Mouse (Mus musculus) stomach, adult 2 months (tissue): Measurements from ENCODE around the gene Vmn1r21. TPM values are rescaled to one million over a fixed set of nuclear protein-coding genes. Genes with fewer than 3 reads are reported as not detected.

Experiments
- polyA plus RNA-seq: library from polyadenylated mRNA; depleted of rRNA; stranded (reverse); fragments of >200 nt; gene quantifications from 2 replicates; pipeline ENCODE4 v1.2.3, GENCODE M21; 2012; rRNA removed

The Vmn1r21 gene
- not detected in 2 replicates for polyA plus RNA-seq

DNA sequence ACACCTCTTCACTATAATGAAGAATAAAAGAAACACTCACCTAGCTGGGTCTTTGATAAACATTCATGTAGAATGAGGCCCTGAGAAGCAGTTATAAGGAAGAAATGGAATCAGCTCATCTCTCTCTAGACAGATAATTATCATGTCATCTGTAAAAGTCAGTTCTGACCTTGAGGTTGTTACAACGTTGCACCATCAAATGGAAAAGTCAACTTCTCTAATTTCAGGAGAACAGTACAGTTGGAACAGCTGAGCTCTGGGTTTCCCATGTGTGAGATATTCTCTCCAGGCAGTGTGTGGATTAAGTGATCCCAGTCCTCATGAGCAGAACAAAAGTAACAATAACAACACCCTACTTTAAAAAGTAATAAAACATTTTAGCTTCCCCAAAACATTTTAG lies at the start of gene Vmn1r21:
Gene Vmn1r21, minus strand, starts transcription at position 58 of the 400 bp plus-strand sequence.

DNA sequence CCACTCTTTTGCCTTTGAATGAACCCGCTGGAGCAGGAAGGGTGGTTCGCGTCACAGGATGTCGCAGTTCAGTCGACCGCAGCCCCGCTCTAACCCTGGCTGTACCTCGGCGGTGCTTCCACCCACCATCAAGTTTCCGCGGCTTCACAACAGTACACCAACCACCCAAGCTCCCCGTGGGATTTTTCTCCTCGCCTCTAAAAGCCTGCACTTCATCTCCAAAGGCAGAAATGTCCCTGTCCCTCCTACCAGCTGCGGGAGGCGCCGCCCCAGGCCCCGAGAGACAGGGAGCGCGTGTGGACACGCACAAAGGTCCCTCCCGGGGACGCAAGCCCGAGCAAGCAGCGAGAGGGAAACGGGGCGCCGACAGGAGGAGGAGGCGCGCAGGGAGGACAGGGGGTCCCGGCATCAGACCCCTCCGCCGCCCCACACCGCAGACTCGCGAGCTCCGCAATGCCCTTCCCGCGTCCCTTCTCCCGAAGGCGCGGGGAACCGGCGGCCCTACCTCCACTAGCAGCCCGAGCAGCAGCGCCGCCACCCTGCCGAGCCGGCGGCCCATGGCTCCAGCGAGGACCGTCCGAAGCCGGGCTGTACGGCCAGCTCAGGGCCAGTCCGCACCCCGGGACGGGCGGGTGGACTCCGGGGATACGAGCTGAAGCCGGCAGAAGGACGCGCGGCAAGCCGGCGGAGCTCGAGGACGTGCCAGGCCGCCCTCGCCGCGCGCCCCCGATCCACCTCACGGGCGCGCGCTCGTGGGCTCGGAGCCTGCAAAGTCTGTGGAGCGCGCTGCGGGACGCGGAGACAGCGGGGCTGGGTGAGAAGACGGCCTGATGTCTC lies 25.5 kb downstream of the Vmn1r21 start, which contains the start of gene Vopp1:
Gene Vopp1, minus strand, starts transcription at position 738 of the 837 bp plus-strand sequence.

Other genes with a start within 250 kb of the Vmn1r21 start
- 11.1 and 19.0 TPM in 2 replicates for gene Pyurf, start 158.3 kb downstream of the Vmn1r21 start, polyA plus RNA-seq
- gene Lancl2, start 147.8 kb downstream of the Vmn1r21 start, polyA plus RNA-seq, result 0.83 and 0.87 TPM in 2 replicates
- 12.0 and 12.2 TPM in 2 replicates for gene Vopp1, start 25.2 kb downstream of the Vmn1r21 start, polyA plus RNA-seq
- not detected in 2 replicates for gene Vmn1r22, start 57.7 kb upstream of the Vmn1r21 start, polyA plus RNA-seq
- gene Vmn1r23, start 76.5 kb upstream of the Vmn1r21 start, polyA plus RNA-seq, result not detected in 2 replicates
- gene Vmn1r24, start 111.2 kb upstream of the Vmn1r21 start, polyA plus RNA-seq, result not detected in 2 replicates
- gene Vmn1r25, start 130.5 kb upstream of the Vmn1r21 start, polyA plus RNA-seq, result not detected in 2 replicates
- not detected in 2 replicates for gene Vmn1r26, start 164.8 kb upstream of the Vmn1r21 start, polyA plus RNA-seq